10 mouse cellular contexts compared by ENCODE assay signal in genomic region chr11:103774228-103774530, GRCm38 (mm10). TPM values are rescaled to one million over a fixed set of nuclear protein-coding genes. Genes with fewer than 3 reads are reported as not detected.
DNase-seq lines count a peak whose midpoint lies in the region; ATAC-seq lines count a peak whose summit lies in the region.
"Had no signal": no experiment of that assay in that cellular context is flagged by ENCODE, and none has a peak within 500 bp of the region (broad histone marks: within the 10 kb centered on the region; RNA-seq: fewer than 3 reads in every experiment).

No protein-coding gene starts in this region.

- H3K4me3 ChIP-seq in heart, embryonic 15.5 days = peak overlapping the region; percentile 38
- H3K4me3 ChIP-seq in hindbrain, embryonic 13.5 days = peak overlapping the region; percentile 50
- H3K4me3 ChIP-seq in midbrain, embryonic 13.5 days (replicated peaks) = peak overlapping the region; percentile 54

- peaks cover 21% of the 10 kb centered on the region for H3K4me1 ChIP-seq in heart, embryonic 15.5 days (replicated peaks)
- H3K4me1 ChIP-seq in hindbrain, embryonic 13.5 days (replicated peaks) = peaks cover 64% of the 10 kb centered on the region
- peaks cover 75% of the 10 kb centered on the region for H3K4me1 ChIP-seq in midbrain, embryonic 13.5 days (replicated peaks)

- no peak for ATAC-seq in heart, embryonic 15.5 days (replicated peaks; ENCODE audit: insufficient number of reproducible peaks, insufficient read depth, low FRiP score, low read depth)
- peak; percentile 4; the same call in 1 of the 2 replicates for ATAC-seq in hindbrain, embryonic 13.5 days (ENCODE audit: low FRiP score)
- ATAC-seq in midbrain, embryonic 13.5 days = peak; percentile 41; the same call in 1 of the 2 replicates

- H3K9ac ChIP-seq in heart, embryonic 15.5 days = no peak overlapping the region
- peak overlapping the region; percentile 67 for H3K9ac ChIP-seq in hindbrain, embryonic 13.5 days
- H3K9ac ChIP-seq in midbrain, embryonic 13.5 days (replicated peaks) = peak overlapping the region; percentile 75

- DNase-seq in heart, adult 9 months (ENCODE audit: low spot score in 2 of 2) = no peak
- peak; percentile 70 for DNase-seq in embryo, embryonic 9.5 days (ENCODE audit: extremely low spot score)
- DNase-seq in adrenal gland, postnatal 36 days = no peak
- DNase-seq in kidney, postnatal 25 days = no peak
- no peak for DNase-seq in adrenal gland, postnatal 10 days
- DNase-seq: lung, adult 2 months; spleen, adult 18-20 months had no signal

- no peaks in the 10 kb centered on the region for H3K9me3 ChIP-seq in heart, embryonic 15.5 days (replicated peaks)
- H3K9me3 ChIP-seq in hindbrain, embryonic 13.5 days = no peaks in the 10 kb centered on the region
- H3K9me3 ChIP-seq in midbrain, embryonic 13.5 days = no peaks in the 10 kb centered on the region

- H3K4me2 ChIP-seq in heart, embryonic 15.5 days = peak overlapping the region; percentile 57
- peak overlapping the region; percentile 80 for H3K4me2 ChIP-seq in hindbrain, embryonic 13.5 days
- peak overlapping the region; percentile 84 for H3K4me2 ChIP-seq in midbrain, embryonic 13.5 days (replicated peaks)

- H3K36me3 ChIP-seq in heart, embryonic 15.5 days = no peaks in the 10 kb centered on the region
- no peaks in the 10 kb centered on the region for H3K36me3 ChIP-seq in hindbrain, embryonic 13.5 days
- H3K36me3 ChIP-seq in midbrain, embryonic 13.5 days = no peaks in the 10 kb centered on the region

- WGBS in heart, embryonic 15.5 days = under 1% methylated on average over 19 of the region's 19 CpGs
- under 1% methylated on average over 19 of the region's 19 CpGs for WGBS in hindbrain, embryonic 13.5 days
- 0% methylated on average over 19 of the region's 19 CpGs for WGBS in midbrain, embryonic 13.5 days

- no peak overlapping the region for H3K27ac ChIP-seq in heart, embryonic 15.5 days
- no peak overlapping the region for H3K27ac ChIP-seq in hindbrain, embryonic 13.5 days
- H3K27ac ChIP-seq in midbrain, embryonic 13.5 days = peak overlapping the region; percentile 80

- H3K27me3 ChIP-seq in heart, embryonic 15.5 days = peaks cover 97% of the 10 kb centered on the region
- H3K27me3 ChIP-seq in hindbrain, embryonic 13.5 days = peaks cover 88% of the 10 kb centered on the region
- peaks cover 85% of the 10 kb centered on the region for H3K27me3 ChIP-seq in midbrain, embryonic 13.5 days

RNA-seq across cellular contexts. Expression of gene Wnt3, which starts 0.2 kb away (rescaled TPM):
- polyA plus RNA-seq in heart, embryonic 15.5 days (2015; fragmentation: Nextera tagmentation; extraction: Ambion mirVana) = 0.04 and 0.05 TPM in 2 replicates
- 7.9 and 9.8 TPM in 2 replicates for polyA plus RNA-seq in hindbrain, embryonic 13.5 days (2015; fragmentation: Nextera tagmentation; extraction: Ambion mirVana)
- 15.7 and 18.6 TPM in 2 replicates for polyA plus RNA-seq in midbrain, embryonic 13.5 days (2015; fragmentation: Nextera tagmentation; extraction: Ambion mirVana)
- 1 to 10 TPM in 1 of 2 experiments, not detected in 1; 1.1 TPM for total RNA-seq in adrenal gland, postnatal 36 days (2021)
- under 1 TPM in 1 of 2 experiments, not detected in 1; 0.15 TPM for total RNA-seq in adrenal gland, postnatal 10 days (2021)

RNA-seq across cellular contexts. Expression of gene Wnt9b, which starts 24.6 kb away (rescaled TPM):
- polyA plus RNA-seq in heart, embryonic 15.5 days (2015; fragmentation: Nextera tagmentation; extraction: Ambion mirVana) = 0.48 and 0.60 TPM in 2 replicates
- polyA plus RNA-seq in hindbrain, embryonic 13.5 days (2015; fragmentation: Nextera tagmentation; extraction: Ambion mirVana) = 0.13 and 0.21 TPM in 2 replicates
- 0.50 and 0.52 TPM in 2 replicates for polyA plus RNA-seq in midbrain, embryonic 13.5 days (2015; fragmentation: Nextera tagmentation; extraction: Ambion mirVana)
- total RNA-seq in adrenal gland, postnatal 36 days (2021) = under 1 TPM; 0.13 to 0.20 TPM
- total RNA-seq in adrenal gland, postnatal 10 days (2021) = under 1 TPM; 0.12 to 0.39 TPM
